Mouse (Mus musculus) limb, embryonic 15.5 days (tissue): Measurements from ENCODE around the gene Wrap73. TPM values are rescaled to one million over a fixed set of nuclear protein-coding genes. Genes with fewer than 3 reads are reported as not detected.

ENCODE experiments used
- ATAC-seq: fragments of 200-750 bp; cut with Nextera tagmentation; 2 replicates; pipeline ENCODE4 v1.8.0; 2017; ENCODE audit warnings: low read depth, moderate TSS enrichment; ENCODE audit not compliant: insufficient number of reproducible peaks, low FRiP score, low TSS enrichment
- H3K27ac ChIP-seq: fragments of 300-500 bp; sonication (generic); 2 replicates; pipeline ENCODE4 v1.5.1; 2015; ENCODE audit warnings: moderate library complexity, mild to moderate bottlenecking, inconsistent platforms
- H3K27me3 ChIP-seq: fragments of 300-500 bp; sonication (generic); 2 replicates; pipeline ENCODE4 v1.6.1; 2015; ENCODE audit warnings: inconsistent platforms
- H3K36me3 ChIP-seq: fragments of 300-500 bp; sonication (generic); 2 replicates; pipeline ENCODE4 v1.6.1; 2015; ENCODE audit warnings: inconsistent platforms
- H3K4me1 ChIP-seq: fragments of 300-500 bp; sonication (generic); 2 replicates; pipeline ENCODE4 v1.6.1; 2015; ENCODE audit warnings: inconsistent platforms
- H3K4me2 ChIP-seq: fragments of 300-500 bp; sonication (generic); 2 replicates; pipeline ENCODE4 v1.6.1; 2015; ENCODE audit warnings: mild to moderate bottlenecking, inconsistent platforms
- H3K4me3 ChIP-seq: fragments of 300-500 bp; sonication (generic); 2 replicates; pipeline ENCODE4 v1.5.1; 2015; ENCODE audit warnings: mild to moderate bottlenecking, inconsistent platforms
- H3K9ac ChIP-seq: fragments of 300-500 bp; sonication (generic); 2 replicates; pipeline ENCODE4 v1.6.1; 2015; ENCODE audit warnings: inconsistent platforms
- H3K9me3 ChIP-seq: fragments of 300-500 bp; sonication (generic); 2 replicates; pipeline ENCODE4 v1.6.1; 2016; ENCODE audit warnings: inconsistent platforms
- WGBS: fragments of 180-500 bp; shearing (Covaris S2); methylation state at CpG from one replicate; pipeline ENCODE4 v1.1.7; 2015; 5-methylcytosine and 5-hydroxymethylcytosine counted together
- polyA plus RNA-seq: library from polyadenylated mRNA; unstranded; fragments of >200 nt; fragmentation: Nextera tagmentation; extraction: Ambion mirVana; gene quantifications from 2 replicates; pipeline ENCODE4 v1.2.1, GENCODE M21; 2015

The Wrap73 gene
- polyA plus RNA-seq, 1 experiment from 2014 or later: 38.5 TPM

GRCm38 (mm10) chr4:154118782-154119181, 23.4 kb upstream of the Wrap73 start:
- no peak overlapping the region for H3K4me3 ChIP-seq
- no peaks in the 10 kb centered on the region for H3K9me3 ChIP-seq
- H3K36me3 ChIP-seq: no peaks in the 10 kb centered on the region
- H3K27ac ChIP-seq: no peak overlapping the region
- H3K27me3 ChIP-seq: peaks cover 19% of the 10 kb centered on the region
- no peaks in the 10 kb centered on the region for H3K4me1 ChIP-seq
- no peak overlapping the region for H3K4me2 ChIP-seq
- no peak overlapping the region for H3K9ac ChIP-seq
- no peak for ATAC-seq
- WGBS: 70% methylated on average over 9 of the region's 9 CpGs

GRCm38 (mm10) chr4:154119208-154119607, 23.0 kb upstream of the Wrap73 start:
- no peak for ATAC-seq
- no peaks in the 10 kb centered on the region for H3K9me3 ChIP-seq

GRCm38 (mm10) chr4:154121800-154122199, 20.4 kb upstream of the Wrap73 start:
- WGBS: 76% methylated on average over 11 of the region's 11 CpGs
- Histone ChIP-seq H3K4me2 (no peak overlapping the region), H3K27me3 (peaks cover 20% of the 10 kb centered on the region), H3K4me3 (no peak overlapping the region), H3K9me3 (no peaks in the 10 kb centered on the region), H3K27ac (no peak overlapping the region), H3K4me1 (no peaks in the 10 kb centered on the region), H3K36me3 (no peaks in the 10 kb centered on the region), H3K9ac (no peak overlapping the region)
- no peak for ATAC-seq

More at GRCm38 (mm10) chr4:154119208-154119607, 23.0 kb upstream of the Wrap73 start:
- Histone ChIP-seq H3K4me1 (no peaks in the 10 kb centered on the region), H3K4me3 (no peak overlapping the region), H3K36me3 (no peaks in the 10 kb centered on the region), H3K27me3 (peaks cover 19% of the 10 kb centered on the region), H3K27ac (no peak overlapping the region), H3K9ac (no peak overlapping the region), H3K4me2 (no peak overlapping the region)
- WGBS: 80% methylated on average over 9 of the region's 9 CpGs

- H3K4me1 ChIP-seq: no peaks in the 10 kb centered on the region
- no peaks in the 10 kb centered on the region for H3K36me3 ChIP-seq
- H3K27ac ChIP-seq: no peak overlapping the region
- no peak overlapping the region for H3K9ac ChIP-seq
- H3K27me3 ChIP-seq: peaks cover 23% of the 10 kb centered on the region
- H3K4me2 ChIP-seq: no peak overlapping the region
- WGBS: 72% methylated on average over 7 of the region's 7 CpGs
- no peak overlapping the region for H3K4me3 ChIP-seq
- no peaks in the 10 kb centered on the region for H3K9me3 ChIP-seq
- ATAC-seq: no peak
These were observed 19.8 kb upstream of the Wrap73 start for GRCm38 (mm10) chr4:154122374-154122773.

- ATAC-seq: no peak
- H3K4me1 ChIP-seq: no peaks in the 10 kb centered on the region
- no peak overlapping the region for H3K4me3 ChIP-seq
- no peaks in the 10 kb centered on the region for H3K36me3 ChIP-seq
- H3K9me3 ChIP-seq: no peaks in the 10 kb centered on the region
- H3K4me2 ChIP-seq: no peak overlapping the region
- WGBS: 64% methylated on average over 6 of the region's 6 CpGs
- no peak overlapping the region for H3K27ac ChIP-seq
- H3K9ac ChIP-seq: no peak overlapping the region
- H3K27me3 ChIP-seq: peaks cover 26% of the 10 kb centered on the region
These were observed 18.6 kb upstream of the Wrap73 start for GRCm38 (mm10) chr4:154123553-154123952.

- H3K4me3 ChIP-seq: no peak overlapping the region
- ATAC-seq: no peak
- H3K4me1 ChIP-seq: no peaks in the 10 kb centered on the region
- H3K27me3 ChIP-seq: peaks cover 27% of the 10 kb centered on the region
- H3K27ac ChIP-seq: no peak overlapping the region
- 62% methylated on average over 5 of the region's 5 CpGs for WGBS
- H3K9me3 ChIP-seq: no peaks in the 10 kb centered on the region
- no peak overlapping the region for H3K4me2 ChIP-seq
- H3K9ac ChIP-seq: no peak overlapping the region
- no peaks in the 10 kb centered on the region for H3K36me3 ChIP-seq
These were observed 17.0 kb upstream of the Wrap73 start for GRCm38 (mm10) chr4:154125202-154125601.

GRCm38 (mm10) chr4:154127273-154127672, 14.9 kb upstream of the Wrap73 start:
- Histone ChIP-seq H3K9me3 (no peaks in the 10 kb centered on the region), H3K36me3 (no peaks in the 10 kb centered on the region), H3K27me3 (peaks cover 26% of the 10 kb centered on the region), H3K9ac (no peak overlapping the region), H3K27ac (no peak overlapping the region), H3K4me2 (no peak overlapping the region), H3K4me1 (no peaks in the 10 kb centered on the region), H3K4me3 (no peak overlapping the region)
- WGBS: 62% methylated on average over 3 of the region's 3 CpGs
- no peak for ATAC-seq

- no peak overlapping the region for H3K9ac ChIP-seq
- H3K4me1 ChIP-seq: no peaks in the 10 kb centered on the region
- no peaks in the 10 kb centered on the region for H3K9me3 ChIP-seq
- no peak overlapping the region for H3K27ac ChIP-seq
- no peak overlapping the region for H3K4me3 ChIP-seq
- peaks cover 27% of the 10 kb centered on the region for H3K27me3 ChIP-seq
- no peak overlapping the region for H3K4me2 ChIP-seq
- H3K36me3 ChIP-seq: no peaks in the 10 kb centered on the region
- no peak for ATAC-seq
These were observed 12.2 kb upstream of the Wrap73 start for GRCm38 (mm10) chr4:154129950-154130349.

- WGBS: 79% methylated on average over 4 of the region's 4 CpGs
- ATAC-seq: no peak
- H3K4me2 ChIP-seq: no peak overlapping the region
- H3K27me3 ChIP-seq: peaks cover 45% of the 10 kb centered on the region
- H3K4me1 ChIP-seq: no peaks in the 10 kb centered on the region
- no peaks in the 10 kb centered on the region for H3K9me3 ChIP-seq
- no peak overlapping the region for H3K4me3 ChIP-seq
- no peaks in the 10 kb centered on the region for H3K36me3 ChIP-seq
- H3K27ac ChIP-seq: no peak overlapping the region
- H3K9ac ChIP-seq: no peak overlapping the region
These were observed 10.3 kb upstream of the Wrap73 start for GRCm38 (mm10) chr4:154131894-154132293.

- WGBS: 63% methylated on average over 4 of the region's 4 CpGs
- Histone ChIP-seq H3K4me2 (no peak overlapping the region), H3K4me3 (no peak overlapping the region), H3K9me3 (no peaks in the 10 kb centered on the region), H3K36me3 (no peaks in the 10 kb centered on the region), H3K27ac (no peak overlapping the region), H3K9ac (no peak overlapping the region), H3K4me1 (peaks cover 7% of the 10 kb centered on the region), H3K27me3 (peaks cover 69% of the 10 kb centered on the region)
- ATAC-seq: 0 out of 2 replicates have a peak, but pooled peaks have one; percentile 20
These were observed 7.4 kb upstream of the Wrap73 start for GRCm38 (mm10) chr4:154134803-154135202.

GRCm38 (mm10) chr4:154137139-154137538, 5.0 kb upstream of the Wrap73 start:
- WGBS: 63% methylated on average over 5 of the region's 5 CpGs
- Histone ChIP-seq H3K4me3 (no peak overlapping the region), H3K27ac (no peak overlapping the region), H3K4me1 (peaks cover 27% of the 10 kb centered on the region), H3K27me3 (peaks cover 81% of the 10 kb centered on the region), H3K9me3 (no peaks in the 10 kb centered on the region), H3K4me2 (no peak overlapping the region), H3K36me3 (no peaks in the 10 kb centered on the region), H3K9ac (no peak overlapping the region)
- ATAC-seq: no peak

- Histone ChIP-seq H3K9ac (peak overlapping the region; percentile 39), H3K36me3 (no peaks in the 10 kb centered on the region), H3K4me3 (peak overlapping the region; percentile 47), H3K4me2 (peak overlapping the region; percentile 94), H3K9me3 (no peaks in the 10 kb centered on the region), H3K27me3 (peaks cover 72% of the 10 kb centered on the region), H3K4me1 (peaks cover 36% of the 10 kb centered on the region), H3K27ac (no peak overlapping the region)
- under 1% methylated on average over 53 of the region's 59 CpGs for WGBS
- no peak for ATAC-seq
These were observed 2.4 kb upstream of the Wrap73 start for GRCm38 (mm10) chr4:154139671-154140181.

- ATAC-seq: no peak
- Histone ChIP-seq H3K27ac (no peak within 1 kb of the TSS), H3K27me3 (peaks cover 69% of the 10 kb centered on the region)
These were observed 2.2 kb upstream of the Wrap73 start, which contains the start of gene Trp73 for GRCm38 (mm10) chr4:154140182-154140212. Gene Trp73, minus strand, starts transcription at chr4:154140208.

More at GRCm38 (mm10) chr4:154140182-154140212, 2.2 kb upstream of the Wrap73 start, which contains the start of gene Trp73:
- H3K4me2 ChIP-seq: peak within 1 kb of the TSS; percentile 94
- no peaks in the 10 kb centered on the region for H3K36me3 ChIP-seq
- H3K4me3 ChIP-seq: peak within 1 kb of the TSS; percentile 47
- H3K4me1 ChIP-seq: peaks cover 36% of the 10 kb centered on the region
- WGBS: 0% methylated on average over 4 of the region's 4 CpGs
- peak within 1 kb of the TSS; percentile 39 for H3K9ac ChIP-seq
- H3K9me3 ChIP-seq: no peaks in the 10 kb centered on the region
